Mouse (Mus musculus) layer of hippocampus, postnatal 10 days (tissue): ENCODE measurements at regions not wholly inside any gene's neighbourhood (a gene's known extent, or its start where the extent isn't known, plus 50 kb on each side); places are given as distances from the start of the nearest gene placed in this dataset.

Experiments
- DNase-seq, 2 experiments: peaks; one replicate each; pipeline ENCODE4 v3.0.0; 2021; ENCODE audit warnings: low spot score in 2 of 2

GRCm38 (mm10) chr9:84922306-84922705 lies 390.3 kb upstream of the Gm11114 start:
- no peak for DNase-seq

DNA sequence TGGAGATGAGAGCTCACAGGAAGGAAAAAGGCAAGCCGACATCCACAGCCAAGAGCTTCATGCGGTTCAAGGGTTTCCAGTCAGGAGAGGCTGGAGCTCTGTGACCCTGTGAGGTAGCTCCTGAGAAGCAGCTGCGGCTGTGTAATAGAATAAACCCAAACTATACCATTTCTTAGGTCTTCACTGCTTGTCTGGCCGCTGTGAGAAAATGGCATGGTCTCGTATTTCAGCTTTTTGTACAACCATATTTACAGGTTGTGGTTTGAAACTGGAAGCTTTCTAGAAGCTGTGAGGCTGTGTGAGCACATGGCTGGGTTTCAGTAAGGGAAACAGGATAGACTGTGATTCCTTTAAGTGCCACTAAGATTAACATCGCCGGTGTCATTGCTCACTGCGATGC lies 388.6 kb upstream of the Gm11114 start:
- no peak for DNase-seq

DNA sequence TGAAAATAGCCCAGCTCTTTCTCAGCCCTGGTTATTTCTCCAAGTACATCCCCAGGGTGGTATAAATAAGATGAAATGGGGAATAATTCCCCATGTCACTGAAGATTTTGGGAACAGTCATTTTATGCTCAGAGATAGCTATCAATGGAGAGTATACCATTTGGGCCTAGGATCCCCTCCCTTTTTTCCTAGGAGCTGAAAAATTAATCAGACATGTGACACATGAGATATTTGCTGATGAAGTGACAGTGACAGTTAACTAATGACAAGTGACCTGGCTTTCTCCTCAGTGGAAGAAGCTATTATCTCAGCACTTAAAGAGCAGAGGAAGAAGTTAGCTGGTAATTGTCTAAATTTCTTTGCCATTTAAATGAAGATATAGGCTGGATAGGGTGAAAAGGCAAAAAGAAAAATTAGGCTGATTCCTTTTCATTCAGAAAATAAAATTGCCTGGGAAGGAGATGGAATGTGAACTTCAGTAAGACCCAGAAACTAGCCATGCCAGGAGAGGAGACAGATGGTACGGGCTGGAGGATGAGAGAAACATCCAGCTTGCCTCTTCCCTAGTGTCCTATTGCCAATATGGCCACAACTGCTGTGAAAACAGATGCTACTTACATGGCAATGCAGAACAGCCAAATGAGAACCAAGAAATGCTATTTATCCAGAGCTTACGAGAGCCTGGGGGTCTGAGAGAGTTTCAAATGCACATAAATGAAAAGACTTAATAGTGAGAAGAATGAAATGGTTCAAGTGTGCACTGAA lies 376.1 kb upstream of the Gm11114 start:
- DNase-seq, result no peak

- DNase-seq, result no peak
Measured at GRCm38 (mm10) chr9:84966558-84967154, 345.9 kb upstream of the Gm11114 start.

GRCm38 (mm10) chr9:84969975-84970608 lies 342.5 kb upstream of the Gm11114 start:
- no peak for DNase-seq

- no peak for DNase-seq
Measured at GRCm38 (mm10) chr9:84977470-84977869, 335.1 kb upstream of the Gm11114 start.

- no peak for DNase-seq
Measured at GRCm38 (mm10) chr9:85003414-85003813, 309.2 kb upstream of the Gm11114 start.

DNA sequence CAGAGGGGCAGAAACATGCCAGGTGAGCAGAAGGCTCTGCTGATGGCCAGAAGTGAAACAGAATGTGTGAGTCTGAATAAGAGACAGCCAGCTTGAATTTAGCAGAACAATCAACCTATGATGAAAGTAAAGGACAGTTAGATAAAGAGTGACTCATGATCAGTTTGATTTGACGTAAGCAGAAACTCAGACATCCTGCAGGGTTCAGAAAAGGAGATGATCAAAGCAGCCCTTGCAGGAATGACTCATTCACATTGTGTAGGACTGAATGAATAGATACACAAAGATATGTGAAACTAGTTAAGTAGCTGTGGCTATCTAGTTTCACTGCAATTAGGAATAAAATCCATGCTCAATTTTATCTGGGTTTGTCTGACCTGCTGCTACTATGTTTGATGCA lies 301.2 kb upstream of the Gm11114 start:
- no peak for DNase-seq

DNA sequence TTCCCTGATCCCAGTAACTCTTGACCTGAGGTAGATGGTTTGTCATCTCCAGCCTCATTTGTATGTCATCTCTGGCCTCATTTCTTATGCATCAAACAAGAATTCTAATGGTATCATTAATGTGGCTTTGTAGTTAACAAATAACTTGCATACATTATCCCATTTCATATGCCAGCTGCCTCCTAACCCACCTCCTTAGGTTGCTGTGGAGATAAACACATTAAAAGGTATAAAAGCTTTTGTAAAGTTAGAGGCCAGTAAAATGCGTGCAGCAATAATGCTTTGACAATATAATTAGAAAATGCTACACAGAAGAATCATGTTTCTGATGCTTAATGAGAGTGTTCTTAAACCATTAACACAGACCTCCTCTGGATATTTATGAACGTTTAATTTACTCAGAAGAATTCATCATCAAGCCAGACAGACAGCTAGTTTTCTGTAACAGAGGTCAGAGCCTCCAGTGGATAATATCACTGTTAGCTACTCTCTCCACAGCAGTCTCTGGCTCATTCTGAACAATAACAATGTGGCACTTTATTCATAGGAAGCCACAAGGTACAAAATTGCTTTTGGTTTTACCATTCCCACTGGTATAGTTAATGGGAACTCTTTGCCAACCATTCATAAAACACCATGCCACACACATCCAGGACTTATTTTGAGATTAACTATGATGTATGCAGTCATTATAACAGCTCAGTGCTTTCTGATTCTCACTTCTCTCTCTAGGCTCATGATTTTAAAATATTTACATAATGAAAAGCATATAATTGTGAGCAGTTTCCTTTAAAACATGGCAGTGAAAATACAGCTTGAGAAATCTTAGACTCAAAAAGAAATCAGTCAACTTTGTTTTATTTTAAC lies 264.2 kb upstream of the Gm11114 start:
- DNase-seq, result no peak

- DNase-seq, result no peak
Measured at GRCm38 (mm10) chr9:85052526-85052925, 260.0 kb upstream of the Gm11114 start.

GRCm38 (mm10) chr9:85079975-85080374 lies 232.6 kb upstream of the Gm11114 start:
- no peak for DNase-seq

GRCm38 (mm10) chr9:85088556-85089338 lies 223.8 kb upstream of the Gm11114 start:
- no peak for DNase-seq

DNA sequence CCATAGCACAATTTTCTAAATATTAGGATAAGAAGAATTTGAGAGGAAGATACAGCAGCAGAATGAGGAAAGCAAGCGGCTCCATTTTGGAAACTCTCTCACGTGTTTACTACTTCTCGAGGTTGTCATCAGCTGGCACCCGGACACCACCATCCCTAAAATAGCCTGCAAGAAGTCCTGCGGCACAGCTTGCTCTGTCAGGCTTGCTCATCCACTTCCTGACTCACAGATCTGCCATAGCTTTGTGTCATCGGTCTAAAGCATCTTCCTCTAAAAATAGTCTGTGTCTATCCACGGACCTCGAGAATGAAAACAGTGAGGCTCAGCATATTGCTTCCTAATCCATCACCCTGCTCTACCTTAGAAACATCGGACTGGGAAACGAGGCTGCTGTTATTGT lies 222.3 kb upstream of the Gm11114 start:
- no peak for DNase-seq

DNA sequence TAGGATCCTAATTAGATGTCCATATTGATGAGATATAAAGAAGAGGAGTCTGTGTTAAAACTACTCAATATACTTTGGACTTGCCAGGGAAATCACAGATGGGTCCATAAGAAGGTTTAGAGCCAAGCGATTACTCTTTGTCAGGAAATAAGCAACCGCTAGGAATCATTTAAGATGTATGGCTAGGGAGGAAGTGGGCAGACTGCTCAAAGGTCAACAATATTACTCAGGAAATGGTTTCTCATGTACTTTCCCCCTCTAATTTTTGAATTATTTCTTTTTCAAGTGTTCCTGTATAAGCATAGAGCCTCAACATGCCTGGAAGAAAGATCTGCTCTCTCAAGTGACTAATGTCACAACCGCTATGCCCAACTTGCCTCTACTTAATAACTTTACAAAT lies 217.3 kb upstream of the Gm11114 start:
- DNase-seq, result no peak

- DNase-seq, result no peak
Measured at GRCm38 (mm10) chr9:85096520-85096919, 216.1 kb upstream of the Gm11114 start.

DNA sequence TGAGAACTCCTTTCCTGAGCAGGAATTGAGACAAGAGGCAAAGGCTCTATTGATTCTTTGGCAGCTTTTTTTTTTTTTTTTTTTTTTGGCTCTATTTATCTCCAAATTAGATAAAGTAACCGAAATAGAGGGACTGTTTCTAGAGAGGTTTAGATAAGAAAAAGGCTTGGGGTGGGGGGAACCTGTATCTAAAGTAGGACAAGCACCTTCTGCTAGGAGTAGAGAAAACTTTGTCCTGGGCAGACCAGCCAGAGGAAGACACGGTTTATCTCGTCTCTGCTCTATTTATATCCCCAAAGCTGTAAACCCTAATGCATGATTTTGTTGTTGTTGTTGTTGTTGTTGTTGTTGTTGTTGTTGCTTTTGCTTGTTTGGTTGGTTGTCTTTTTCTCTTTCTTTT lies 199.6 kb upstream of the Gm11114 start:
- no peak for DNase-seq

DNA sequence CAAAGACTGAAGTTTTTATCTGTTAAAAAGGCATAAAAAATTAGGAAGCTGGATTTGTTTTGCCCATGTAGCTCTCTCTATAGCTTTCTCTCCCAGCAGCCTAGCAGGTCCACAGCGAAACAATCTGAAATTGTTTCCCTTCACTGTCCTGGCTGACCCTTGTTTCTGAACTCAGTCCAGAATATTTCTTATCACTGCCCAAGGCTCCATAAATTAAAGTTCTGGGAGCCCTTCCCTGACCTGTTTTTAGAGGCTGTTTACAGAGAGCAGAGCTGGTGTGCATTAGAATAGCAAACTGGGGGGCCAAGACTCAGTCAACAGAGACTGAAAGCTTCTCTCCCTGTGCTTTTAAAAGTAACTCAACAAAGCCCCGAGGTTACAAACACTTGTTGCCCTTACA lies 198.3 kb upstream of the Gm11114 start:
- DNase-seq, result no peak

DNA sequence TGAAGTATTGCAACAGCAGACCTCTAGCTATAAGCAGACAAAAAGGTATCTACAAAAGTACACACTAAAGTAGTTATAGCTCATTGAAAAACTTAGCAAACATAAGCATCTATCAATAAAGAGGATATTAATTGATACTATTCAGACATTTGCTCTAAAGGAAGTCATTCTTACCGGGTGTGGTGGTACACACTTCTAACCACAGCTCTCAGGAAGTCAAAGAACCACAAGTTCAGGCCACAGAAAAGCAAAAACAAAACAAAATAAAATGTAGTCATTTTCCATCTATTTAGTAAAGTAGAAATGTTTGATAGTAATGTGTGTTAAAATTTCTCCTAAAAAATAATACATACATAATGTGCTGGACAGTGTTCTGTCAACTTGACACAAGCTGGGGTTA lies 192.5 kb upstream of the Gm11114 start:
- DNase-seq, result no peak

GRCm38 (mm10) chr9:85121059-85121458 lies 191.5 kb upstream of the Gm11114 start:
- DNase-seq, result no peak

GRCm38 (mm10) chr9:85123706-85124105 lies 188.9 kb upstream of the Gm11114 start:
- no peak for DNase-seq

GRCm38 (mm10) chr9:85125775-85126174 lies 186.8 kb upstream of the Gm11114 start:
- DNase-seq, result no peak
